Mouse (Mus musculus) heart, postnatal 10 days (tissue): Measurements from ENCODE around the gene Dpp10. TPM values are rescaled to one million over a fixed set of nuclear protein-coding genes. Genes with fewer than 3 reads are reported as not detected.

Experiments
- DNase-seq, 2 experiments: peaks; one replicate each; pipeline ENCODE4 v3.0.0; 2021
- intact Hi-C: fragments of 180-260 bp; cut with DNase I; formaldehyde crosslinking; loops from one replicate; pipeline ENCODE4 v1.15.1; 2025
- total RNA-seq, 2 experiments: library from RNA; stranded (reverse); gene quantifications; 2 replicates each; pipeline ENCODE4 v1.2.3; 2021

Gene Dpp10
- total RNA-seq, result under 1 TPM in 1 of 2 experiments, not detected in 1; 0.45 TPM

GRCm38 (mm10) chr1:124044925-124045640, at the start of gene Dpp10:
Dpp10 (minus strand) TSS chr1:124045559.
- no peak for DNase-seq
- intact Hi-C loops, result no loop called here

GRCm38 (mm10) chr1:124048544-124048943, 3.2 kb upstream of the Dpp10 start:
- DNase-seq, result no peak
- intact Hi-C loops, result no loop called here

DNA sequence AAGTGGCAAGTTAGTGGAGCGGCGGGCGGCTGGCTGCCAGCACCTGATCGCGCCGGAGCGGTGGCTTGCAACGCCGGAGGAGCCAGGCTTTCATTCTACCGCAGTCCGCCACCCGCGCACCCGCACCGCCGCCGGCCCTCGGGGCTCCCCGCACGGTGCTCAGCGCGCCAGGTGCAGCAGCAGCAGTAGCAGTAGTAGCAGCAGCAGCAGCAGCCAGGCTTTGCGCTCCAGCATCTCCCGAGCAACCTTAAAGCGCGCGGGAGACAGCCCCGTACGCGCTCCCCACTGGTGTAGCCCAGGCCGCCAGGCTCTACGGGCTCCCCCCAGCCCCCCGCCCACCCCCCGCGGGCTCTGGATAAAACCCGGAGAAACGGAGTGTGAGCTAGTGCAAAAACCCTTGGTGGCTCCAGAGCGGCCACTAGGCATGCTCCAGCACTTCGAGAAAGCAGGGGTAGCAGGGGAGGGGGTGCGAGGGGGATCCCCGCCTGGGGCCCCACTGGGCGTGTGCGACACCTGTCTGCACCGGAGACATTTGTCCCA, 472 bp upstream of the Dpp10 start:
- intact Hi-C loops, result no loop called here
- DNase-seq, result no peak

DNA sequence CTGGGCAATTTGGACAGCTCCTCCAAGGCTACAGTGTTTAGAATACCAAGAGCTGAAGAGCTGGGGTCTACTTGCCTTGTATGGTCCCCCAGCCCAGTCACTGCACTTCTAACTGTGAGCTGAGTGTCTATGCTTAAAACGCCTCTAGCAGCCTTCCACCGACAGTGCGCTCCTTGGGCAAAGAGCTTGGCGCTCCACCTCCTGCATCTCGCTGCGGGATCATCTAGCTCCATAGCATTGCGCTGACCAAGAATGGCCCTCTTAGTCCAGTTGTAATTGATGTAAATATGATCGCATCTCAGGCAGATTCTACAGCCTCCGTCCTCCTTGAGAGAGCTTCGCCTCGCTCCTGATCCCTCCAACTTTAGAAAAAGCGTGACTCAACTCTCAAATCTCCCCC, 1.2 kb downstream of the Dpp10 start:
- DNase-seq, result no peak
- intact Hi-C loops, result no loop called here

DNA sequence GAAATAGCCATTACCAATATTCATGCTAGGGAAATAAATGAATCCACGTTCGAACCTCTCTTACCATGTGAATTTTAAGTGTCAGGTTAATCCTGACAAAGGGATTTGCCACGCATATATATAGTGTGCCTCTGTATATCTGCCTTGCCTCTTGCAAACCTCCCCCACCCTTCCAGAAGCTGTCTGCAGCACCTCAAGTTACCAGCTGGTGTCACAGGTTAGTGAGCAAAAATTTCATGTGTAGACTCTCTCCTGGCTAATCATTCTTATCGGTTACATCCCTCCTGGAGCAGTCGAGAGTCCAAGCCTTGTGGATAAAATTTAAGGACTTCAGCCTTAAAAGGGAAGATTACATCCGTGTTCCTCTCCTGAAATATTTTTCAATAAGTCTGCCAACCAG, 1.9 kb downstream of the Dpp10 start:
- intact Hi-C loops, result no loop called here

GRCm38 (mm10) chr1:124041559-124041958, 3.8 kb downstream of the Dpp10 start:
- intact Hi-C loops, result no loop called here

More for the DNA sequence above, 1.9 kb downstream of the Dpp10 start:
- no peak for DNase-seq

DNA sequence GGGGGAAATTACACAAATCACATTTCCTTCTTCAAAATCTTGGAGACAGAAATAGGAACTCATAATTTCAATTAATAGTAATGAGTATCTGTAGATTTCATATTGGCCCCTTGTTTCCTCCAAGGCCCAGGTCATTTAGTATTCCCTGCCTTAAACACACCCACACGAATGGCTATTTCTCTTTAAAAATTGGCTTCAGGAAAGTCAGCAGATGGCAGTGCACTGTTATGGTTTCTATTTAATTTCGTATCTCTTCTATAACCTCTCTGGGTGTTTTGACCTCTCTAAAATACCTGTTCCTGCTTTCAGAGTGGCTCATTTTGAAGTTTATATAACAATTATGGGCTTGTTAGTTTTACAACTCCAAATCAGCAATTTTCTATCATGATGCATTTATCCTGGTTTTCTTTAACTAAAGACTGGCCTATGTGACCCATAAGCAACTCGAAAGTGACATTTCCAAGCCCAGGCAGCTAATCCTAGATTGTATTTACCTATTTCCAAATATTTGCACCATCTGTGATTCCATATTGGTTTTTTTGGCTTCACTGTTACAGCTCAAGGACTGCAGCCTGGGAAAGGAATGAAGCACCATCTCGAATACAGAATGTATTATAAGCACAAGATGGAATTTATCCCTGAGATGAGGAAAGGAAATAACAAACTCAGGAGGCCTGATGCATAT, 9.9 kb downstream of the Dpp10 start:
- DNase-seq, result no peak
- intact Hi-C loops, result no loop called here

More at GRCm38 (mm10) chr1:124041559-124041958, 3.8 kb downstream of the Dpp10 start:
- DNase-seq, result peak; percentile 1 to 9

DNA sequence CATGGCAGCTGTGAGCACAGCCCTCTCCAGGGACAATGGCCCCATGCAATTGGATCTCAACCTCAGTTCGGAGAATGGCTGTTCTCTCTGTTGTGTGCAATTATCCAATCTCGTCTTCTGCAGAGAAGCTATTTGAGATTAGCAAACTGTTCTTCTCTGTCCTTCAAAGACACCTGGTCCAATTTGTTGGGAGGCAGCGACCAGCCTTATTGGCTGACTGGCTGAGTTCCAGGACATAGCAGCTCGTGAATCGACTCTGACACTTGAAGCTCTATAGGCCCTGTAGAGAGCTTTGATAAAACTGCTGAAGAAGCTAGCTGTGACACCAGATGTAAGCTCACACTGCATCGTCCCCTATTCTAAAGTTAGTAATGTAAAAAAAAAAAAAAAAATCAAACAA, 12.7 kb downstream of the Dpp10 start:
- no peak for DNase-seq
- intact Hi-C loops, result no loop called here

- no peak for DNase-seq
- intact Hi-C loops, result no loop called here
Measured at GRCm38 (mm10) chr1:124031968-124032367, 13.4 kb downstream of the Dpp10 start.

GRCm38 (mm10) chr1:124002797-124003196, 42.6 kb downstream of the Dpp10 start:
- no peak for DNase-seq
- intact Hi-C loops, result no loop called here

DNA sequence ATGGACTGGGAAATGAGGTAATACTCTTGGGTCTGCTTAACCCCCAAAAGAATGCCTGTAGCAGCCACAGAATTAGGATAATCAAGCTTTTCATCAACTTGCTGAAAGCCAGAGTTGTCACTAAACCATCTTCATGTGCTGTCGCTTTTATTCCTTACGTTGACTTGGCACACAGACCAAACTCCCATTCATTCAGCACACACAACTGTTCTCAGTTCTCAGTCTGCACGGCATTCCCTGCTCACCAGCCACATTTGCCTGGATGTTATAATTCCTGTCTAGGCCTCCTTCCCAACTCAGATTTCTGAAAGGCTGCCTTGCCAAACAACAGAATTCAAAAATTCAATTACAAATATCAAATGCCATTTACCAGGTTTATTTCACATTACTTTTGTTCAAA, 49.6 kb downstream of the Dpp10 start:
- DNase-seq, result no peak
- intact Hi-C loops, result no loop called here

GRCm38 (mm10) chr1:123985324-123986024, 59.9 kb downstream of the Dpp10 start:
- intact Hi-C loops, result no loop called here
- no peak for DNase-seq

DNA sequence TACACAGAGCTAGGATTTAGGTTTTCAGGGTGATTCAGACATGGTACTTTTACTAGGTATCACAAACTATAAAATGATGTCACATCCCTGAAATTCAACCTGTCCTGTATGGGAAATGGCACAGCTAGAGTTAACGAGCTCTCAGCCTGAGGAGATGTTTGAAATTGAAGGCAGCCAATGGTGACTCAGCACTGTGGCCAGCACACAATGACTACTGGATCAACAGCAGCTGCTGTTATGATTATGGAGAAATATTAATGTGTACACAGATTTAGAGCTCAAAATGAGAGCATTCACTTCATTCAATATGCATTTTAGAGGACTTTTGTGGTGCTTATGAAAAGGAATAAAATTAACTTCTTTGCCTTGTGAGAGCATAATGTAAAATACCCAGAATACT, 66.8 kb downstream of the Dpp10 start:
- intact Hi-C loops, result no loop called here
- no peak for DNase-seq

GRCm38 (mm10) chr1:123974621-123975020, 70.7 kb downstream of the Dpp10 start:
- intact Hi-C loops, result no loop called here
- DNase-seq, result no peak

GRCm38 (mm10) chr1:123946149-123946548, 99.2 kb downstream of the Dpp10 start:
- DNase-seq, result no peak
- intact Hi-C loops, result no loop called here

- no peak for DNase-seq
- intact Hi-C loops, result no loop called here
Measured at GRCm38 (mm10) chr1:123940826-123941225, 104.5 kb downstream of the Dpp10 start.

- intact Hi-C loops, result no loop called here
- DNase-seq, result peak; percentile 2 to 3
Measured at GRCm38 (mm10) chr1:123933812-123934727, 111.3 kb downstream of the Dpp10 start.

DNA sequence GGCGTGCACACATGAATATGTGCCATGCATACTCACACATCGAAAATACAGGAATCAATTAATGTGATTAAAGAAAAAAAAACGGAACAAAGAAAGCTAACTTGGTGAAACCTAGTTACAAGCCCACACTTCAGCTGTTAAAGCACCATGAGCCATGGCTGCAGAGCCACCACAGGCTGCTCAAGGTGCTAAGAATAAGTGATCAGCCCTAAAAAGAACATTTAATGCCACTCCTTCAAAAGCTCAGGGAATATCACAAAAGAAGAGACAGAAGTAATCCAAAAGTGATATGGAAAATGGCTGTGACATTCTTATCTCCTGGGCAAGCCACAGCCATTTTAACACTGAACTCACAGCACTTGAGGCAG, 117.4 kb downstream of the Dpp10 start:
- intact Hi-C loops, result no loop called here
- no peak for DNase-seq

GRCm38 (mm10) chr1:123927278-123928002, 117.9 kb downstream of the Dpp10 start:
- intact Hi-C loops, result no loop called here
- DNase-seq, result no peak

- intact Hi-C loops, result no loop called here
- no peak for DNase-seq
Measured at GRCm38 (mm10) chr1:123924905-123925304, 120.5 kb downstream of the Dpp10 start.
